Mouse (Mus musculus) testis, adult 2 months (tissue): Measurements from ENCODE around the gene Pck1.
A peak's percentile ranks its signal among the peaks of the same experiment; 100 is the strongest.

Source experiments
- CTCF ChIP-seq: fragments of 200-500 bp; IDR thresholded peaks from 2 replicates; pipeline ENCODE4 v1.5.1; 2012; ENCODE audit warnings: low read depth, mild to moderate bottlenecking, inconsistent platforms, low read length, moderate library complexity; ENCODE audit not compliant: control insufficient read depth, insufficient read depth, insufficient replicate concordance
- POLR2A ChIP-seq: fragments of 200-500 bp; IDR thresholded peaks from 2 replicates; pipeline ENCODE4 v1.6.1; 2012; ENCODE audit warnings: low read depth, mild to moderate bottlenecking, inconsistent platforms, low read length, moderate library complexity; ENCODE audit not compliant: control insufficient read depth

DNA sequence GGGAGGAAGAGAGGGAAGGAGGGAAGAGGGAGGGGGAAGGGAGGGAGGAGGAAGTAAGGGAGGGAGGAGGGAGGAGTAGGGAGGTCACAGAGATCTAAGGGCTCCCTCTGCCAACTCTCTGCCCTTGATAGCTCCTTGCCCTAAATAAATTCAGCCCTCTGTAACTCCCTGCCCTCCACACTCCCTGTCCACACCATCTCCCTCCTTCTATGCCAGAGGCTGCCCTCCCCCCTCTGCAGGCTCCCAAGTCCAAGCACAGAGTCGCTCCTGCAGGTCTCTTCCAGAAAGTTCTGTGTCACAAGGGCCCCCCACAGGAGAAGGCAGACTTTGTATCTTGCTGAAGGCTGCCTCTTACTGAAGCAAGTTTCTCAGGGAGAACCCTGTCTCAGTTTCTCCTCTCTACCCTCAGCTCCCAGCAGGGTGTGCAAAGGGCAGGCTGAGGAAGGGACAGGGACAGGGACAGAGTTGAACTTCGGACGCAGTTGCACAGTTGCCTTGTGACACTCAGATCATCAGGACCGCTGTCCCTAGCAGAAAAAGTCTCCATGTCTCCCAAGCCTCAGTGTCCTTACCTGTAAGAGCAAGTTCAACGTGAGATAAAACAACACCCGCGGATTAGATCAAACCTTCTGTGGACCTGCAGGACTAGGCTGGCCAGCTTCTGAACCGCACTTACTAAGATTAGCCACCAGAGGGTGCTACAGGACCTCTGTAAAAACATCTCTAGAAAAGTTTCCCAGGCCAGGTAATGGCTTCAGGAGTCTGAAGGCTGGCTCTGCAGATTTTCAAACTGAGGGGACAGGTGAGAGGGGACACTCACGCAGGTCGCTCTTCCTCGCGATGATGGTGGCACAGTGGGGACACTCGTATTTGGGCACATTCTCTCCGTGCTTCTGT lies 45.7 kb upstream of the Pck1 start:
- no peak for TF ChIP-seq POLR2A
- TF ChIP-seq CTCF: peak; percentile 59; the same call in 1 of the 2 replicates
